Mouse (Mus musculus) splenic B cell, adult 2 months (primary cell): Measurements from ENCODE around the gene Ciart.
A peak's percentile ranks its signal among the peaks of the same experiment; 100 is the strongest.

Source experiments
- DNase-seq: peaks from one replicate; pipeline ENCODE4 v3.0.0-alpha.2; 2011; ENCODE audit warnings: low read depth, low spot score
- H3K27me3 ChIP-seq: 2 replicates; pipeline ENCODE4 v1.6.1; 2012; ENCODE audit warnings: mild to moderate bottlenecking, low read length, moderate library complexity, mixed read lengths; ENCODE audit not compliant: control insufficient read depth, poor library complexity, insufficient read depth, severe bottlenecking
- H3K36me3 ChIP-seq: 2 replicates; pipeline ENCODE4 v1.6.1; 2012; ENCODE audit warnings: mild to moderate bottlenecking, low read length, moderate library complexity, mixed read lengths; ENCODE audit not compliant: control insufficient read depth, poor library complexity, insufficient read depth, severe bottlenecking

Gene Ciart

GRCm38 (mm10) chr3:95892066-95893052 lies 10.3 kb upstream of the Ciart start:
- no peaks in the 10 kb centered on the region for H3K36me3 ChIP-seq
- DNase-seq, result no peak
- H3K27me3 ChIP-seq, result no peaks in the 10 kb centered on the region

- H3K36me3 ChIP-seq, result no peaks in the 10 kb centered on the region
- no peaks in the 10 kb centered on the region for H3K27me3 ChIP-seq
- DNase-seq, result peak; percentile 91
Measured at GRCm38 (mm10) chr3:95891211-95892065, 9.4 kb upstream of the Ciart start, which contains the start of gene BC028528. TSS of gene BC028528 (minus strand) at chr3:95892005.

- Histone ChIP-seq H3K36me3 (no peaks in the 10 kb centered on the region), H3K27me3 (no peaks in the 10 kb centered on the region)
- no peak for DNase-seq
Measured at GRCm38 (mm10) chr3:95889664-95890063, 7.6 kb upstream of the Ciart start.

- Histone ChIP-seq H3K36me3 (no peaks in the 10 kb centered on the region), H3K27me3 (no peaks in the 10 kb centered on the region)
- DNase-seq, result no peak
Measured at GRCm38 (mm10) chr3:95887596-95887995, 5.5 kb upstream of the Ciart start.

GRCm38 (mm10) chr3:95884400-95884799 lies 2.3 kb upstream of the Ciart start:
- H3K36me3 ChIP-seq, result no peaks in the 10 kb centered on the region
- no peak for DNase-seq
- H3K27me3 ChIP-seq, result no peaks in the 10 kb centered on the region

- peak; percentile 83 for DNase-seq
- Histone ChIP-seq H3K27me3 (no peaks in the 10 kb centered on the region), H3K36me3 (no peaks in the 10 kb centered on the region)
Measured at GRCm38 (mm10) chr3:95882816-95883425, 870 bp upstream of the Ciart start.

- no peak for DNase-seq
- Histone ChIP-seq H3K27me3 (no peaks in the 10 kb centered on the region), H3K36me3 (no peaks in the 10 kb centered on the region)
Measured at GRCm38 (mm10) chr3:95879063-95879462, 3.0 kb downstream of the Ciart start.

- Histone ChIP-seq H3K36me3 (peaks cover 7% of the 10 kb centered on the region), H3K27me3 (no peaks in the 10 kb centered on the region)
- no peak for DNase-seq
Measured at GRCm38 (mm10) chr3:95872048-95872447, 10.0 kb downstream of the Ciart start.

GRCm38 (mm10) chr3:95871392-95871867 lies 10.6 kb downstream of the Ciart start, which contains the start of gene Mrps21:
TSS of gene Mrps21 (minus strand) at chr3:95871519.
- peaks cover 9% of the 10 kb centered on the region for H3K36me3 ChIP-seq
- no peaks in the 10 kb centered on the region for H3K27me3 ChIP-seq
- peak; percentile 90 for DNase-seq

GRCm38 (mm10) chr3:95870976-95871375 lies 11.1 kb downstream of the Ciart start:
- H3K27me3 ChIP-seq, result no peaks in the 10 kb centered on the region
- H3K36me3 ChIP-seq, result peaks cover 9% of the 10 kb centered on the region
- no peak for DNase-seq

- Histone ChIP-seq H3K36me3 (peaks cover 18% of the 10 kb centered on the region), H3K27me3 (no peaks in the 10 kb centered on the region)
- DNase-seq, result no peak
Measured at GRCm38 (mm10) chr3:95867408-95867807, 14.6 kb downstream of the Ciart start.

- H3K27me3 ChIP-seq, result no peaks in the 10 kb centered on the region
- H3K36me3 ChIP-seq, result peaks cover 18% of the 10 kb centered on the region
- DNase-seq, result no peak
Measured at GRCm38 (mm10) chr3:95866071-95866470, 16.0 kb downstream of the Ciart start.

GRCm38 (mm10) chr3:95865571-95865970 lies 16.5 kb downstream of the Ciart start:
- no peak for DNase-seq
- H3K27me3 ChIP-seq, result no peaks in the 10 kb centered on the region
- peaks cover 18% of the 10 kb centered on the region for H3K36me3 ChIP-seq

GRCm38 (mm10) chr3:95865050-95865449 lies 17.0 kb downstream of the Ciart start:
- Histone ChIP-seq H3K36me3 (peaks cover 18% of the 10 kb centered on the region), H3K27me3 (no peaks in the 10 kb centered on the region)
- DNase-seq, result no peak
